Mouse (Mus musculus): ENCODE measurements around the gene Cdh6.

Gene Cdh6

GRCm38 (mm10) chr15:13155820-13156219 is 17.7 kb downstream of the Cdh6 start:
- DNase-seq (ENCODE audit: low spot score): no peak

- DNase-seq (ENCODE audit: low spot score): no peak
Measured at GRCm38 (mm10) chr15:13155418-13155817, 18.1 kb downstream of the Cdh6 start.

GRCm38 (mm10) chr15:13141983-13142382 is 31.5 kb downstream of the Cdh6 start:
- DNase-seq (ENCODE audit: low spot score): no peak

- DNase-seq (ENCODE audit: low spot score): no peak
Measured at GRCm38 (mm10) chr15:13139662-13140061, 33.8 kb downstream of the Cdh6 start.

GRCm38 (mm10) chr15:13137166-13137565 is 36.3 kb downstream of the Cdh6 start:
- DNase-seq (ENCODE audit: low spot score): no peak

GRCm38 (mm10) chr15:13134086-13134485 is 39.4 kb downstream of the Cdh6 start:
- peak; percentile 74 for DNase-seq (ENCODE audit: low spot score)

GRCm38 (mm10) chr15:13133370-13133769 is 40.1 kb downstream of the Cdh6 start:
- no peak for DNase-seq (ENCODE audit: low spot score)

- DNase-seq (ENCODE audit: low spot score): no peak
Measured at GRCm38 (mm10) chr15:13132493-13132892, 41.0 kb downstream of the Cdh6 start.

- DNase-seq (ENCODE audit: low spot score): no peak
Measured at GRCm38 (mm10) chr15:13130246-13130645, 43.2 kb downstream of the Cdh6 start.

- no peak for DNase-seq (ENCODE audit: low spot score)
Measured at GRCm38 (mm10) chr15:13100341-13100740, 73.1 kb downstream of the Cdh6 start.

- no peak for DNase-seq (ENCODE audit: low spot score)
Measured at GRCm38 (mm10) chr15:13097861-13098260, 75.6 kb downstream of the Cdh6 start.

- DNase-seq (ENCODE audit: low spot score): no peak
Measured at GRCm38 (mm10) chr15:13095406-13095805, 78.1 kb downstream of the Cdh6 start.

- DNase-seq (ENCODE audit: low spot score): no peak
Measured at GRCm38 (mm10) chr15:13094881-13095256, 78.6 kb downstream of the Cdh6 start.

- DNase-seq (ENCODE audit: low spot score): no peak
Measured at GRCm38 (mm10) chr15:13093954-13094880, 79.3 kb downstream of the Cdh6 start.

GRCm38 (mm10) chr15:13092064-13092463 is 81.4 kb downstream of the Cdh6 start:
- DNase-seq (ENCODE audit: low spot score): no peak

- DNase-seq (ENCODE audit: low spot score): peak; percentile 84
Measured at GRCm38 (mm10) chr15:13088504-13089058, 84.9 kb downstream of the Cdh6 start.

GRCm38 (mm10) chr15:13084746-13085145 is 88.7 kb downstream of the Cdh6 start:
- DNase-seq (ENCODE audit: low spot score): no peak

- no peak for DNase-seq (ENCODE audit: low spot score)
Measured at GRCm38 (mm10) chr15:13076908-13077669, 96.4 kb downstream of the Cdh6 start.

- no peak for DNase-seq (ENCODE audit: low spot score)
Measured at GRCm38 (mm10) chr15:13074047-13074446, 99.4 kb downstream of the Cdh6 start.

- DNase-seq (ENCODE audit: low spot score): no peak
Measured at GRCm38 (mm10) chr15:13068213-13068516, 105.3 kb downstream of the Cdh6 start.

GRCm38 (mm10) chr15:13067429-13068212 is 105.9 kb downstream of the Cdh6 start:
- DNase-seq (ENCODE audit: low spot score): peak; percentile 33

- DNase-seq (ENCODE audit: low spot score): no peak
Measured at GRCm38 (mm10) chr15:13066765-13067164, 106.7 kb downstream of the Cdh6 start.

Measured in retina, embryonic 14.5 days (tissue).